Mouse (Mus musculus): ENCODE data around the gene St8sia1. TPM values are rescaled to one million over a fixed set of nuclear protein-coding genes. Genes with fewer than 3 reads are reported as not detected.
"Not testable (repeated sequence)": the region's sequence is repeated elsewhere in the genome, so short reads cannot be mapped to it uniquely, and the experiment has no call there.

St8sia1 gene
- total RNA-seq, 2 experiments from 2014 or later: 31.4 to 33.5 TPM

- DNase-seq; intact Hi-C loops (cut with DNase I): not testable (repeated sequence)
Observed at GRCm38 (mm10) chr6:142985561-142986238, 21.4 kb upstream of the St8sia1 start.

GRCm38 (mm10) chr6:142979665-142980660 lies 15.7 kb upstream of the St8sia1 start:
- intact Hi-C loops (cut with DNase I): no loop called here
- DNase-seq: no peak

GRCm38 (mm10) chr6:142977221-142977620 lies 13.0 kb upstream of the St8sia1 start:
- intact Hi-C loops (cut with DNase I): no loop called here
- no peak for DNase-seq

- no peak for DNase-seq
- intact Hi-C loops (cut with DNase I): no loop called here
Observed at GRCm38 (mm10) chr6:142973289-142973688, 9.0 kb upstream of the St8sia1 start.

- intact Hi-C loops (cut with DNase I): no loop called here
- DNase-seq: no peak
Observed at GRCm38 (mm10) chr6:142972205-142972604, 8.0 kb upstream of the St8sia1 start.

GRCm38 (mm10) chr6:142967407-142967806 lies 3.2 kb upstream of the St8sia1 start:
- DNase-seq: no peak
- intact Hi-C loops (cut with DNase I): no loop called here

GRCm38 (mm10) chr6:142964531-142965385 lies 506 bp upstream of the St8sia1 start:
- intact Hi-C loops (cut with DNase I): loop anchor here (5.0 kb wide), 1 partner anchor 177 kb away; no protein-coding TSS in a partner anchor
- DNase-seq: peak; percentile 89

GRCm38 (mm10) chr6:142963480-142964075 lies 674 bp downstream of the St8sia1 start:
- peak; percentile 34 for DNase-seq
- intact Hi-C loops (cut with DNase I): loop anchor here (5.0 kb wide), 1 partner anchor 176 kb away; no protein-coding TSS in a partner anchor

GRCm38 (mm10) chr6:142962881-142963280 lies 1.4 kb downstream of the St8sia1 start:
- DNase-seq: no peak
- intact Hi-C loops (cut with DNase I): loop anchor here (5.0 kb wide), 1 partner anchor 176 kb away; no protein-coding TSS in a partner anchor

GRCm38 (mm10) chr6:142962476-142962875 lies 1.8 kb downstream of the St8sia1 start:
- intact Hi-C loops (cut with DNase I): loop anchor here (5.0 kb wide), 1 partner anchor 175 kb away; no protein-coding TSS in a partner anchor
- DNase-seq: no peak

- no peak for DNase-seq
- intact Hi-C loops (cut with DNase I): loop anchor here (5.0 kb wide), 1 partner anchor 175 kb away; no protein-coding TSS in a partner anchor
Observed at GRCm38 (mm10) chr6:142961721-142962455, 2.4 kb downstream of the St8sia1 start.

- intact Hi-C loops (cut with DNase I): no loop called here
- no peak for DNase-seq
Observed at GRCm38 (mm10) chr6:142956556-142956955, 7.7 kb downstream of the St8sia1 start.

- intact Hi-C loops (cut with DNase I): no loop called here
- DNase-seq: no peak
Observed at GRCm38 (mm10) chr6:142955281-142955680, 9.0 kb downstream of the St8sia1 start.

GRCm38 (mm10) chr6:142953189-142953588 lies 11.1 kb downstream of the St8sia1 start:
- intact Hi-C loops (cut with DNase I): no loop called here
- DNase-seq: no peak

GRCm38 (mm10) chr6:142952361-142952954 lies 11.8 kb downstream of the St8sia1 start:
- DNase-seq: no peak
- intact Hi-C loops (cut with DNase I): no loop called here

GRCm38 (mm10) chr6:142951564-142952308 lies 12.5 kb downstream of the St8sia1 start:
- DNase-seq: no peak

GRCm38 (mm10) chr6:142950354-142950753 lies 13.9 kb downstream of the St8sia1 start:
- intact Hi-C loops (cut with DNase I): no loop called here
- no peak for DNase-seq

More at GRCm38 (mm10) chr6:142951564-142952308, 12.5 kb downstream of the St8sia1 start:
- intact Hi-C loops (cut with DNase I): no loop called here

- intact Hi-C loops (cut with DNase I): no loop called here
- DNase-seq: peak; percentile 59
Observed at GRCm38 (mm10) chr6:142948955-142949357, 15.3 kb downstream of the St8sia1 start.
